Mouse (Mus musculus) frontal cortex, postnatal 10 days (tissue): ENCODE data around the gene Perp.

ENCODE experiments used
- DNase-seq, 2 experiments: peaks; one replicate each; pipeline ENCODE4 v3.0.0; 2022; ENCODE audit warnings: low spot score in 2 of 2, mixed read lengths in 1 of 2

The Perp gene

DNA sequence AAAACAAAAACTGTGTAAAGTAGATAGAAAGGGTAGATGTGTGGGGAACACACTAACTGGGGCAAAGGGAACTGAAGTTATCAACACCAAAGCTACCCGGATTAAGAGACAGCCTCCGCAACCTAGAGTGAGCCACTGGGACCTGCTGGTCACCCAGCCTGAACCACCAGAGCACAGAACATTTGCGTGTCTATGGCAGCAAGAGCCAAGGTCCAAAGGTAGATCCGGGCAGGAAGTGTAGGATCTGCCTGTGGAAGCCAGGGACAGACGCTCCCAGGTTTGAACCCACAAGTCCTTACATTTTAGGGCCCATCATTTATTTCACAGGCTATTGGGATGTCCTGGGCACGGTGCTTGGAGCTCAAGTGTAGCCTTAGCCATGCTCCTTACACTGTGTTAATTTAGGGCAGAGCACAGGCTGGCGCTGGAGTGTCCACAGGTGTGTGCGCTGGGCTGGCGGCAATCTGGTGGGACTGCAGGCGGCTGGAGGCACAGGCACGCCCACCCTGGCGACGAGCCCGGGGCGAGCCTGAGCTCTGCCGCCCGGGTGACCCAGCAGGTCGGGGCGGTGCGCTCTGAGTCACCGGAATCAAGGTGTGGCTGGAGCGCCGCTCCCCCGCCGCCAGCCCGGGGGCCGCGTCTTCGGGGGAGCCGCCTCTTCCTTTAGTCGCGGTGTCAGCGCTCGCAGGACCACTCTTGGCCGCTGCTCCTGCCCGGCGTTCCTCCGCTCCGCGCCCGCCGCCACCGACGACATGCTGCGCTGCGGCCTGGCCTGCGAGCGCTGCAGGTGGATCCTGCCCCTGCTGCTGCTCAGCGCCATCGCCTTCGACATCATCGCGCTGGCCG, at the start of gene Perp:
TSS of gene Perp (plus strand) at position 580 of the 846 bp plus-strand sequence.
- DNase-seq, result peak in 1 of 2 experiments; percentile 21

DNA sequence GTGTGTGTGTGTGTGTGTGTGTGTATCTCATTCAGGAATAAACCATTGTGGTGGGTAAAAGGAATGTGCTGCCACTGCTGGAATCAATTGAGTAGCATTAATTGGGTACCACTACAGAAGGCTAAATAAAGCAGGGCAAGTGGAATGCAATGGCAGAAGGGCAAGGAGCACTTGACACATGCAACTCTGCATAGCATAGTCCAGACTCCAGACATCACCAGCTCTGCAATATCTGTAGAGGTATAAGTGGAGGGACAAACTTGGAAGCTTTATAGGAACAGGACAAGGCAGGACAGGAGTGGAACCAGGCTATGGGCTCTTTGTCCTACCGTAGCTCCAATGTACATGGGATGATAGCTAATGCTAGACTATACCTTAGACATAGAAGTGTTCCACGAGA, 33.1 kb upstream of the Perp start:
- no peak for DNase-seq

DNA sequence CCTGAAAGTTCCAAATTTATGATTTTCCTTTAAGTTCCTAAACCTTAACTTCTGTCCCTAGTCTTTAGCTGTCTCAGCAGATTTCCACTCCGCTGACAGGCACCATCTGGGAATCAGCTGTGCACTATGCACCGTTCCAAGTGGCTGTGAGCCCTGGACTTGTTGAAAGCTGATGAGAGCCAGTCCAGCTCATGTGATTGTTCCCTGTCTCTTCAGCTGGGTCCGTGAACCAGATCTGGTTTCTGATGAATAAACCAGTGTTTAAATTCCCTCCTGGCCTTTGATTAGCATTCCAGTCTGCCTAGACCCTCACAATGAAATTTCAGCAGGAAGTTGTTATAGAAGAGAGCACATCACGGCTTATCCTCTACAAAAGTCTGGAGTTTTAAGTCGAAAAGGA, 28.3 kb upstream of the Perp start:
- DNase-seq, result peak in 1 of 2 experiments; percentile 14

DNA sequence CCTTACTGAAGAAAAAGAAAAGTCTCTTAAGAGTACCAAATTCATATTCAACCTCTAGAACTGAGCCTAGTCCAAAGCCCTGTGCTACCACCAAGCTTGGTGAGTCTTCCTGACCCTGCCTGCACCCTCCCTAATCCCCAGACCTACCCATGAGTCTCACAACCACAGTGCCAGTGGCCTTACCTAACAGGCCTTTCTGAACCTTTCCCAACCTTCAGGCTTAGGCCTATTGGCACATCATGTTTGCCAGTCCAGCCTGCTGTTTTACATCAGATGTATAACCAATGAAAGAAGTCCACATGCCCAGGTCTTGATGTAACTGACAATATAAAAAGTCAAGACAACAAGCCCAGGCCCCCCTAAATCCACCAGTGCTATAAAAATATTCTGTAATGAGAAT, 19.7 kb upstream of the Perp start:
- DNase-seq, result no peak

- DNase-seq, result no peak
Observed at GRCm38 (mm10) chr10:18826107-18826506, 18.7 kb upstream of the Perp start.

GRCm38 (mm10) chr10:18827936-18828335, 16.9 kb upstream of the Perp start:
- DNase-seq, result no peak

DNA sequence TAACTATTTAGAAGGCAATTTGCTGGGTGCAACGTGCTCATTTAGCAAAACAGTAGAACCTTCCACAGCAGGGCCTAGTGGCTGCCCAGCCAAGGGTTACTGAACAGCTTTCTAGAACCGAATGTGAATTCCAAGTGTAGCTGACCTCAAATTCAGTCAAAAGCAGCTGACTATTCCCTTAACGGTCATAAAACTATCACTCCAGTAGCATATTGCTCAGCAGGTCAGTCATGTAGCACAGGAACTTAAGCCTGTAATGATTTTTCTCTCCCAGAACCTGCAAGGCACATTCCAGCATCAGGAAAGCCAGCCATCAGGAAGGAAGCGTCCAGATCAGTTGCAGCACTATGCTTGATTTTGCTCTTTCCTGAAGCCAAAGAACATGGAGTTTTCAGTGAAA, 14.5 kb upstream of the Perp start:
- no peak for DNase-seq

- DNase-seq, result no peak
Observed at GRCm38 (mm10) chr10:18831823-18832222, 13.0 kb upstream of the Perp start.

GRCm38 (mm10) chr10:18834389-18834788, 10.4 kb upstream of the Perp start:
- DNase-seq, result no peak

DNA sequence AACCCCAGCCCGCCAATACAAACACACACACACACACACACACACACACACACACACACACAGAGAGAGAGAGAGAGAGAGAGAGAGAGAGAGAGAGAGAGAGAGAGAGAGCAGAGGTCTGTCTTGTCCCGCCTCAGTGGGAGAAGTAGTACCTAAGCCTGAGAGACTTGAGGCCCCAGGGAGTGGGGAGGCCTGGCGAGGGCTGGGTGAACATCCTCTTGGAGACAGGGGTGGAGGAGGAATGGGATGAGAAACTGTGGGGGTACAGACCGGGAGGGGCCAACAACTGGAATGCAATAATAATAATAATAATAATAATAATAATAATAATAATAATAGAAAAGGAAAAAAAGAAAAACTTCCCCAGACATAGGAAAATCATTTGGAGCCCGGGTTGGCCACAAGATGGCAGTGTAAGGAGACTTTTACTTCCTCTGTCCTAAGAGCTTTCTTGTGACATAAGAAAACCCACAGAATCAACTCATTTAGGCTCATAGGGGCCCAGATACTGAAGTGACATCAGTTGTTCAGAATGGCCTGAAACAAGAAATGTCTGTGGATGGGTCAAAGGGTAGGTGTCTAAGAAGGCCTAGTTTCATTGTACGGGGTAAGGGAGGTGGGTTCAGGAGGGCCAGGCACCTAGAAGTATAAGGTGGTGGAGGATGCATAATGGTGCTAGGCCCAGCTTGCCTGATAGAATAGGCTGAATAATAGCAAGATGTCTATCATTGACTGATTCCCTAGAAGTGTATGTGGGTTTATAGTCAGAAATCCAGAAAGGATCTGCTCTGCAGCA, 8.9 kb upstream of the Perp start:
- DNase-seq, result peak in 1 of 2 experiments; percentile 26

GRCm38 (mm10) chr10:18839530-18839929, 5.3 kb upstream of the Perp start:
- no peak for DNase-seq

DNA sequence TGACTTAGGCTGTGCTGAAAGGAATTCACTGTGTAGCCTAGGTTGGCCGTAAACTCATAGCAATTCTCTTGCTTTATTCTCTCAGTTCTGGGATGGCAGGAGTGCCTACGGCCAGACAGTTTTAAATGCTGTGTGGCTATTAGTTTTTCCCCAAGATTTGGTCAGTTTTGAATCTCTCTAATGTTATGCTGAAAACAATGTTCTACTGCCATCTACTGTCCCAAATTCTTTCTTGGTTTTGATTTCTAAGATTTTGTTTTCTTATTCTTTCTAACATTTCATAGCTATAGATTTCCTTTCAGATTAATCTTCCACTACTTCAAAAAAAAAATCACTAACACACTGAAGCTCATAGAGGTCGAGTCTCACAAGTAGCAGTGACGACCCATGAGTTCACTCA, 4.1 kb upstream of the Perp start:
- no peak for DNase-seq

- DNase-seq, result no peak
Observed at GRCm38 (mm10) chr10:18845287-18845662, 455 bp downstream of the Perp start.

DNA sequence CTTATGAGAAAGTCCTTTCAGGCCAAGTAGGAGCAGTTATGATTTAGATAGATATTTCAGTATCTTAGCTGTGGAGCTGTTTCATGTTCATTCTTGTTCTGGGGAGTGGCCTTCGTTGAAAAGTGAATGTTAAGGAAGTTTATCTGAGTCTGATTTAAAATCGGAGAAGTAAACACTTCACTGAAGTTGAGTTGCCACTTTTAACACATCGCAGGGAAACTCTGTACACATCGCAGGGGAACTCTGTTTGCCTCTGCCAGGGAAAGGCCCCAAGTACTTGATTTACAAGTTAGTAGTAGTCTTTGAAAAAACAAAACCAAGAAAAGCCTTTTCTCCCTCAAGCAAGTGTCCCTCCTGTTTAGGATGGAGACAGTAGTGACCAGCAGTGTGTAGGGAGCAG, 891 bp downstream of the Perp start:
- no peak for DNase-seq

GRCm38 (mm10) chr10:18846474-18847264, 1.8 kb downstream of the Perp start:
- no peak for DNase-seq

DNA sequence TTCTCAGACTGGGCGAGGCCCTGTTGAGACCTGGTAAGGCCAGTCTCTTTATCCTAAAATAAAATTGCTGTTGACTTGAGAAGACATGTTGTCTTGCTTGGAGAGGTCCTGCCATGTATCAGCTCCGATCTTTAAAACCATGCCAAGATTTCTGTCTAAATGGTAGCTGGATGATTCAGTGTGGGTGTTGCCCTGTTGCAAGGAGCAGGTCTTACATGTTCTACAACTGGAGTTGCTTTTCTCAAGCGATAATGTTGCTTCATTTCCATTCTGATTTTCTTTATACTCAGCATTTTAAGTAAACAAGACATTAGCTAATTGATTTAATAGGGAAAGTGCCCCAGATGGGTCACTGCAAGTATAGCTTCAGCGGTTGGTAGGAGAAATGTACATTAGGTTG, 5.4 kb downstream of the Perp start:
- DNase-seq, result no peak

DNA sequence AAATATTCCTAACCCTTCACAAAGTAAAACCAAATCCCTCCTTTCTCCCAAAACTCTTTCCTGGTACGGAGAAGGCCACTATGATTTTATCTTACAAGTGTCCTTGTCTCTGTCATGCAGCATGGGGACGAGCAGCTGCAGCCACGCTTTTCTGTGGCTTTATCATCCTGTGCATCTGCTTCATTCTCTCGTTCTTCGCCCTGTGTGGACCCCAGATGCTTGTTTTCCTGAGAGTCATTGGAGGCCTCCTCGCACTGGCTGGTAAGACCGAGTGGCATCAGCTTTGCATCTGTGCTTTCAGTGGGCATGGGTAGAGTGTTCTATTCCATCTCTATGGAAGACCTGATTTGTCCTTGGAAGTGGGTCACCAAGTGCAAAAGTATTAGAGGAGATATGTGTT, 8.6 kb downstream of the Perp start:
- no peak for DNase-seq

DNA sequence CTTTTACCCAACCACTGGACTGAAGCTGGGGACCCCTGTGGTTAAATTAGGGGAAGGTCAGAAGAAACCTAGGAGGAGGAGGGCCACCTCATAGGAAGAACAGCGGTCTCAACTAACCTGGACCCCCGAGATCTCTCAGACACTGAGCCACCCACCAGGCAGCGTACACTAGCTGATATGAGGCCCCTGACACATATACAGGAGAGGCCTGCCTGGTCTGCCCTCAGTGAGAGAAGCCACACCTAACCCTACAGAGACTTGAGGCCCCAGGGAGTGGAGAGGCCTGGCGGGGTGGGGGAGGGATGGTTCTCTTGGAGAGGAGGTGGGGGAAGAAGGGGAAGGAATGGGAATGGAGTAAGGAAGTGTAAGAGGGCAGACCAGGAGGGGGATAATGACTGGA, 12.4 kb downstream of the Perp start:
- no peak for DNase-seq

DNA sequence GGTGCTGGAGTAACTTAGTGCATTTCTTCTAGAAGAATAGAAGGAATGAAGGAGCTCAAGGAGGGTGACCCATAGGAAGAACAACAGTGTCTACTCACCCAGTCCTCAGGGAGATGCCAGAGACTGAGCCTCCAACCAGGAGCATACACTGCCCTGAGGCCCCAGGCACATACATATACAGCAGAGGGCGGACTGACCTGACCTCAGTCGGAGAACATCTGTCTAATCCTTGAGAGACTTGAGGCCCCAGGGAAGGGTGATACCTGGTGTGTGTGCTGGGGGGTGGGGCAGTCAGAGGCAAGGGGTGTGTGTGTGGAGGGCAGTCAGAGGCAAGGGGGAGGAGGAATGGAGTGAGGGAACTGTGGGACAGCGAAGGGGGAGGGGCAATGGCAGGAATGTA, 14.8 kb downstream of the Perp start:
- DNase-seq, result no peak

GRCm38 (mm10) chr10:18860119-18860824, 15.5 kb downstream of the Perp start:
- DNase-seq, result no peak

DNA sequence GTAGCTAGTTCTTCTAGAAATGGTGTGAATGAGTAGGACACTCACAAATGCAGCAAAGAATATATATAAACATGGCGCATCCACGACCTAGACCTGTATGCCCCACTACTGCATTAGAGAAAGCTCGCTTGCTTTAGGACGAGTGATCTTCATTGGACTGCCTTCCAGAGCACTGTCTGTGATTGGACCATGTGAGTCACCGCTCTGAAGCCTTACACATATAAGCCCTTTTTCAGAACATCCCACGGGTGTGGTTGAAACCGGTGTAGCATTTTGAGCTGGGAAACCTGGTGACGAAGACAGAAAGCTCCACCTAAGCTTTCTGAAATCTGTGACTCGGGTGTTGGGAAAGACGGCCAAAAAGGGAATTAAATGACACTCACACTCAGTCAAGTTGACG, 16.0 kb downstream of the Perp start:
- no peak for DNase-seq

DNA sequence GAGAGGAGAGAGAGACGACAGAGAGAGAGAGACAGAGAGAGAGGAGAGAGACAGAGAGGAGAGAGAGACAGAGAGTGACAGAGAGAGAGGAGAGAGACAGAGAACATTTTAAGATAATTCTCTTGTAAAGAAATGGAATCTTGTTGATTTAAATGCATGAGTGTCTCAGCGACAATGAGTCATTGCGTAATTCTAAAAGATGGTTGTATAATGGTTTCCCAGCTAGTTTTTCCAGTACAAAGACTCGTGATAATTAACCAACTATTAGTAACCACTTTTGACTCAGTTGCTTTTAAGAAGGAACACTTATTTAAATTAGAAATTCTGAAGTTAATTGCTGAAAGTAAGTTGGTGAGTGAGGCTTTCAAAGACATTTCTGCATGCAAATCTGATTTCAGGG, 16.6 kb downstream of the Perp start:
- DNase-seq, result no peak
